Mouse (Mus musculus) intestine, embryonic 14.5 days (tissue): ENCODE data around the gene Mlycd. TPM values are rescaled to one million over a fixed set of nuclear protein-coding genes. Genes with fewer than 3 reads are reported as not detected.
A peak's percentile ranks its signal among the peaks of the same experiment; 100 is the strongest.

Experiments used
- ATAC-seq: fragments of 200-750 bp; cut with Nextera tagmentation; replicated peaks from 2 replicates; pipeline ENCODE4 v1.8.0; 2017; ENCODE audit warnings: low read depth, moderate number of reproducible peaks, moderate TSS enrichment, moderate library complexity; ENCODE audit not compliant: low FRiP score, low TSS enrichment
- DNase-seq: peaks from one replicate; pipeline ENCODE4 v3.0.0-alpha.2; 2018; ENCODE audit warnings: low spot score
- H3K27ac ChIP-seq: fragments of 300-500 bp; sonication (generic); 2 replicates; pipeline ENCODE4 v1.5.1; 2014; ENCODE audit warnings: low read depth, mild to moderate bottlenecking, control low read depth
- H3K27me3 ChIP-seq: fragments of 300-500 bp; sonication (generic); replicated peaks from 2 replicates; pipeline ENCODE4 v1.6.1; 2014; ENCODE audit warnings: low read length, control low read depth; ENCODE audit not compliant: control insufficient read depth, insufficient read depth
- H3K36me3 ChIP-seq: fragments of 300-500 bp; sonication (generic); 2 replicates; pipeline ENCODE4 v1.6.1; 2014; ENCODE audit warnings: low read length, control low read depth; ENCODE audit not compliant: control insufficient read depth, insufficient read depth
- H3K4me1 ChIP-seq: fragments of 300-500 bp; sonication (generic); replicated peaks from 2 replicates; pipeline ENCODE4 v1.6.1; 2014; ENCODE audit warnings: low read length, control low read depth, mixed read lengths; ENCODE audit not compliant: control insufficient read depth, insufficient read depth
- H3K4me2 ChIP-seq: fragments of 300-500 bp; sonication (generic); 2 replicates; pipeline ENCODE4 v1.6.1; 2014; ENCODE audit warnings: low read length
- H3K4me3 ChIP-seq: fragments of 300-500 bp; sonication (generic); 2 replicates; pipeline ENCODE4 v1.5.1; 2014; ENCODE audit warnings: low read depth, low read length, control low read depth, mixed read lengths
- H3K9ac ChIP-seq: fragments of 300-500 bp; sonication (generic); 2 replicates; pipeline ENCODE4 v1.6.1; 2014; ENCODE audit warnings: mild to moderate bottlenecking, low read length
- H3K9me3 ChIP-seq: fragments of 300-500 bp; sonication (generic); 2 replicates; pipeline ENCODE4 v1.6.1; 2016; ENCODE audit warnings: low read length, control low read depth; ENCODE audit not compliant: control insufficient read depth
- WGBS: fragments of 180-500 bp; shearing (Covaris S2); extraction: QIAGEN DNeasy Blood & Tissue Kit; methylation state at CpG from one replicate; pipeline ENCODE4 v1.1.7; 2014; 5-methylcytosine and 5-hydroxymethylcytosine counted together
- polyA plus RNA-seq: library from polyadenylated mRNA; unstranded; fragments of >200 nt; fragmentation: Nextera tagmentation; extraction: Ambion mirVana; gene quantifications from 2 replicates; pipeline ENCODE4 v1.2.1, GENCODE M21; 2014

Mlycd gene
- polyA plus RNA-seq, 1 experiment from 2014 or later, result 17.9 TPM

DNA sequence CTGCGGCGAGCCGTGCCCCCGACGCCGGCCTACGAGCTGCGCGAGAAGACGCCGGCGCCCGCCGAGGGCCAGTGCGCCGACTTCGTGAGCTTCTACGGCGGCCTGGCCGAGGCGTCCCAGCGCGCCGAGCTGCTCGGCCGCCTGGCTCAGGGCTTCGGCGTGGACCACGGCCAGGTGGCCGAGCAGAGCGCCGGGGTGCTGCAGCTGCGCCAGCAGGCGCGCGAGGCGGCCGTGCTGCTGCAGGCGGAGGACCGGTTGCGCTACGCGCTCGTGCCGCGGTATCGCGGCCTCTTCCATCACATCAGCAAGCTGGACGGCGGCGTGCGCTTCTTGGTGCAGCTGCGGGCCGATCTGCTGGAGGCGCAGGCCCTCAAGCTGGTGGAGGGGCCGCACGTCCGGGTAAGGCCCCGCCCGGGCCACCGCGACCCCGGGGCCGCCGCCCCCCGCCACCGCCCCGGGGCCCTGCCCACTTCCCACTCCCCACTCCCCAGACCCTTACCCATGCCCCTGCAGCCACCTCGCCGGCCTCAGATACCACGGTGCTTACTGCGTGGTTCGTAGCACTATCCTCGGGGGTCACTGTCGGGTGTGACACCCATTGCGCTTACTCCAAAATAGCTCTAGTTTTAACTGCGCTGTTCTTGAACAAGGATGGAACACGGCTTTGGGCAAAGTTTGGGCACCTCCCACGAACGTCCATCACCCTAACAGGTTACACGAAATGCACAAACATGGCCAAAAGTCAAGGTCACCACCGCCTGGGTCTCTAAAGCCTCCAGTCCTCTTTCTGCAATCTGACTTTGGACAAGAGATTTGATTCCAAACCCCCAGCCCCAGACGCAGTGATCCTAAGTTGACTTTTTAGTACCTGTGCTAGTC is 633 bp downstream of the Mlycd start:
- H3K9ac ChIP-seq, result peak overlapping the region; percentile 76
- 6% methylated on average over 65 of the region's 83 CpGs for WGBS
- H3K27ac ChIP-seq, result peak overlapping the region; percentile 76
- DNase-seq (no peak), ATAC-seq (no peak; the same call in none of the 2 replicates)
- peaks cover 5% of the 10 kb centered on the region for H3K4me1 ChIP-seq
- no peaks in the 10 kb centered on the region for H3K36me3 ChIP-seq
- H3K9me3 ChIP-seq, result no peaks in the 10 kb centered on the region
- H3K27me3 ChIP-seq, result no peaks in the 10 kb centered on the region
- peak overlapping the region; percentile 99 for H3K4me2 ChIP-seq
- peak overlapping the region; percentile 76 for H3K4me3 ChIP-seq

DNA sequence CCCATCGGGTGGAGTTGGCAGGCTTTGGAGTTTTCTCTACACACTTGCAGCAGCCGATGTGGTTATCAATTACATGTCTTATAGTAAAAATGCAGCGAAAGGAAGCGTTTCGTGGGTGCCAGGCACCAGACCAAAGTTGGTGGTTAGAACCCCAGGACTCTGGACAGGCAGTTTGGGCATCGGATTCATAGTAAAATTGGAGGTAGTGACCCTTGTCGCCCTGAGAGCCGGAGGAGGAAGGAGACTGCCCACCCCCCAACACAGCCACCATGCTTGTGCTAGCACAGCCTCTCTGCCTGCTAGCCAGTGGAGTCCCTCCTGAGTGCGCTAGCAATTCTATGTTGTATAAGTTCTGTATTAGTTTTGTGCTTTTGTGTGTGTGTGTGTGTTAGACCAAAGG is 3.9 kb downstream of the Mlycd start:
- 87% methylated on average over 9 of the region's 9 CpGs for WGBS
- H3K27me3 ChIP-seq, result no peaks in the 10 kb centered on the region
- H3K4me2 ChIP-seq, result no peak overlapping the region
- H3K9ac ChIP-seq, result no peak overlapping the region
- peaks cover 5% of the 10 kb centered on the region for H3K4me1 ChIP-seq
- no peaks in the 10 kb centered on the region for H3K9me3 ChIP-seq
- H3K27ac ChIP-seq, result no peak overlapping the region
- DNase-seq, result no peak
- 0 out of 2 replicates have a peak, but pooled peaks cover 4% of the 10 kb centered on the region for H3K36me3 ChIP-seq
- no peak for ATAC-seq
- no peak overlapping the region for H3K4me3 ChIP-seq

DNA sequence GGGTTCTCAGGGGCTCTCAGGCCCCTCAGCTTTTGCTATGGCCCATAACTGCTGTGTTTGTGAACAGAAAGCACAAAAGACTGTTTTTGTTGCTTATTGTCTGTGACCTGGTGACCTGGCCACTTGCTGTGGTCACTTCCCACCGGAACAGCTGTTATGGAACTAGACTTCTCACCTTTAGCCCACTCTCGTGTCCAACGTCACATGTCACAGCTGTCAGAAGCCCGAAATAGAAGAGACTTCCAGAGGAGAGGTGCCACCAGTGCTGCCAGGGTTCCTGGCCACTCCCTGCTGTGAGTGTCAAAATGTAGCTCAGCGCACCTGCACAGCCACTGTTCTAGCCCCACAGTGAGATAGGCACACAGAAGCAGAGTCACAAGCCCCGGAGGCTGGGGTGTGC is 4.6 kb downstream of the Mlycd start:
- Histone ChIP-seq H3K27me3 (no peaks in the 10 kb centered on the region), H3K27ac (no peak overlapping the region), H3K4me3 (no peak overlapping the region), H3K4me1 (peaks cover 5% of the 10 kb centered on the region), H3K36me3 (0 out of 2 replicates have a peak, but pooled peaks cover 4% of the 10 kb centered on the region), H3K4me2 (no peak overlapping the region), H3K9ac (no peak overlapping the region), H3K9me3 (no peaks in the 10 kb centered on the region)
- ATAC-seq (no peak), DNase-seq (no peak)
- WGBS, result 84% methylated on average over 6 of the region's 6 CpGs

DNA sequence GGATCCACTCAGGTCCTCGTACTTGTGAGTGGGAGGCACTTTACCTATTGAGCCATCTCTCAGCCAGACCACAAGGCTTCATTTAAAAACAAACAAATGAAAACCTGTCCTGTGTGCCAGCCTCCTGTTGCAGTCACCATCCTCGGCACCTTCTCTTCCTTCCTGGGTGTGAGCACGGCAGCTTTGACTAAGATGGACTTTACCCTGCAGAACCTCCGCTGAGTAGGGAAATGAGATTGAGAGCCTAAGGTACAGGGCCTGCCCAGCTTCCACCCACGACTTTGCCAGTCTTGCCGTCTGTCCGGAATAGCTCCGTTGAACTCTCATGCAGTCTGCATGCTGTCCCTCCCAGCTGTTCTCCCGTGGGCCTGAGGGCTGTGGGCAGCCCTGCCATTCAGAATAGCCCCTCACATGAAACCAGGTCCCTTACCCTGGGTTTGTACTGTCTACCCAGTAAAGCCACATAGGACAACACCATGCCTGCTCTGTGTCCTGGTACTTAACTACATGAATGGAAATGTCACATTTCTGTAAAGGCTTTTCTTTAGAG is 5.5 kb downstream of the Mlycd start:
- Histone ChIP-seq H3K27me3 (no peaks in the 10 kb centered on the region), H3K36me3 (peaks cover 12% of the 10 kb centered on the region; the same call in 1 of the 2 replicates), H3K4me1 (peaks cover 5% of the 10 kb centered on the region), H3K4me3 (no peak overlapping the region), H3K4me2 (no peak overlapping the region), H3K9ac (no peak overlapping the region), H3K9me3 (no peaks in the 10 kb centered on the region), H3K27ac (no peak overlapping the region)
- no peak for DNase-seq
- WGBS, result 78% methylated on average over 9 of the region's 9 CpGs
- ATAC-seq, result no peak

DNA sequence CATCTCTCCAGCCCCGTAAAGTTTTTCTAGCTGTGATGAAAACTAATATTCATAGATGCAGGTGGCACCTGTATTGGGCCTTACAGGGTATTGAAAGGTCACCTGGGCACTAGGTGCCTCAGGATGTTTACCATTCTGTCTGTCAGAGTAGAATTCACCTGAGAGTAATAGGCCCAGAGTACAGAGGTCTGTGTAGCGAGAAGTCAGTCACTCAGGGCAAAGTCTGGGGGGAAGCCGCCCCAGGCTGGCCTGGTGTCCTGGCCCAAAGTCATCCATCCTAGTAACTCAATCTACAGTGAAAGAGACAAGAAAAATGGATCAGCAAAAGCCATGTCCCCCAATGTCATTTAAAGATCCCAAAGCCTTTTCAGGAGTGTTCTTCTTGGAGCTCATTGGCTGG is 6.2 kb downstream of the Mlycd start:
- ATAC-seq, result no peak

DNA sequence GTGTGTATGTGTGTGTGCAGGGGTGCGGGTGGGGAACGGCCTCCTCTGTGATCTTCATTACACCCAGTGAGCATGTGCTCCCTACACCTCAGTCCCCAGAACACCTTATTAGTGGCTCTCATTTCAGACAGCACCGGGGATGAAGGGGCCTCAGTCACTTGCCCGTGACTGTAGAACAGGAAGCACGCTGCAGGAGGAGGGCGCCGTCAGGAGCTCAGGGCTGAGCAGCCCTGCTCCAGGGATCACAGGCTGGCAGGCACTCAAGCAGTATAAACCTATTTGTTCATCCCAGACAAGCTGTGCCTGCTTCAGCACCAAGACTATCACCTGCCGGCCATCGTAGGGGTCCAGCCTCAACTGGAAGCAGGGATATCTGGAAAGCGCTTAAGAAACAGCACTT is 9.2 kb downstream of the Mlycd start:
- no peak overlapping the region for H3K4me2 ChIP-seq
- WGBS, result 72% methylated on average over 10 of the region's 10 CpGs
- no peak overlapping the region for H3K9ac ChIP-seq
- ATAC-seq, result no peak
- H3K36me3 ChIP-seq, result peaks cover 40% of the 10 kb centered on the region
- no peaks in the 10 kb centered on the region for H3K27me3 ChIP-seq
- no peaks in the 10 kb centered on the region for H3K4me1 ChIP-seq
- H3K27ac ChIP-seq, result no peak overlapping the region
- DNase-seq, result no peak
- no peak overlapping the region for H3K4me3 ChIP-seq
- no peaks in the 10 kb centered on the region for H3K9me3 ChIP-seq

More for the DNA sequence above, 6.2 kb downstream of the Mlycd start:
- Histone ChIP-seq H3K36me3 (peaks cover 13% of the 10 kb centered on the region; the same call in 1 of the 2 replicates), H3K4me2 (no peak overlapping the region), H3K9ac (no peak overlapping the region), H3K27me3 (no peaks in the 10 kb centered on the region), H3K27ac (no peak overlapping the region), H3K4me1 (no peaks in the 10 kb centered on the region), H3K9me3 (no peaks in the 10 kb centered on the region), H3K4me3 (no peak overlapping the region)
- no peak for DNase-seq
- 82% methylated on average over 3 of the region's 3 CpGs for WGBS

DNA sequence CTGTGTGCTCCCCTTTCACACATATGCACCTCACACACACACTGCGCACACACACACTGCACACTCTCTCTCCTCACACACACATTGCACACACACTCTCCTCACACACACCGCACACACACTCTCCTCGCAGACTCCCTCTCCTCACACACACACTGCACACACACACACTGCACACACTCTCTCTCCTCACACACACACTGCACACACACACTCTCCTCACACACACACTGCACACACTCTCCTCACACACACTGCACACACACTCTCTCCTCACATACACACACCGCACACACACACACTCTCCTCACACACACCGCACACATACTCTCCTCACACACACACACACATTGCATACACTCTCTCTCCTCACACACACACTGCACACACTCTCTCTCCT is 10.0 kb downstream of the Mlycd start:
- ATAC-seq (no peak), DNase-seq (no peak)
- Histone ChIP-seq H3K4me3 (no peak overlapping the region), H3K27ac (no peak overlapping the region), H3K9ac (no peak overlapping the region), H3K27me3 (no peaks in the 10 kb centered on the region), H3K36me3 (peaks cover 47% of the 10 kb centered on the region), H3K9me3 (no peaks in the 10 kb centered on the region), H3K4me1 (no peaks in the 10 kb centered on the region), H3K4me2 (no peak overlapping the region)
- 95% methylated on average over 5 of the region's 5 CpGs for WGBS

DNA sequence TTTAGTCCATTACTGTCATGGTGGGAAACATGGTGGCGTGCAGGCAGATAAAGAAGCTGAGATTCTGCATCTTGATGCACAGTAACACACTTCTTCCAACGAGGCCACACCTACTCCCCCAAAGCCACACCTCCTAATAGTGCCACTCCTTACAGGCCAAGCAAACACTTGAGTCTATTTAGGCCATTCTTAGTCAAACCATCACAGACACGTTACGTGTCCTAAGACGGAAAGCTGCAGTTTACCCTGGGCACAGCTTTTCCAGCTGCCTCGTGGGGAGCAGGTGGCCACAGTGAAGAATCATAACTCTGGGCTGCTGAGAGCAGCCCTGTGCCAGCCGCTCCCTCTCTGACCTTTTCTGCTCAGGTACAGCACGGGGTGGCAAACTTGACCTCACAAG is 13.6 kb downstream of the Mlycd start:
- DNase-seq (no peak), ATAC-seq (no peak)
- Histone ChIP-seq H3K27ac (no peak overlapping the region), H3K4me1 (no peaks in the 10 kb centered on the region), H3K4me3 (no peak overlapping the region), H3K9ac (no peak overlapping the region), H3K27me3 (no peaks in the 10 kb centered on the region), H3K4me2 (no peak overlapping the region), H3K9me3 (no peaks in the 10 kb centered on the region), H3K36me3 (peaks cover 58% of the 10 kb centered on the region)
- WGBS, result 90% methylated on average over 8 of the region's 8 CpGs
